Mouse (Mus musculus) testis, adult 2 months (tissue): Measurements from ENCODE around the gene Cxcl9.

ENCODE experiments used
- CTCF ChIP-seq: fragments of 200-500 bp; IDR thresholded peaks from 2 replicates; pipeline ENCODE4 v1.5.1; 2012; ENCODE audit warnings: low read depth, mild to moderate bottlenecking, inconsistent platforms, low read length, moderate library complexity; ENCODE audit not compliant: control insufficient read depth, insufficient read depth, insufficient replicate concordance
- POLR2A ChIP-seq: fragments of 200-500 bp; IDR thresholded peaks from 2 replicates; pipeline ENCODE4 v1.6.1; 2012; ENCODE audit warnings: low read depth, mild to moderate bottlenecking, inconsistent platforms, low read length, moderate library complexity; ENCODE audit not compliant: control insufficient read depth

DNA sequence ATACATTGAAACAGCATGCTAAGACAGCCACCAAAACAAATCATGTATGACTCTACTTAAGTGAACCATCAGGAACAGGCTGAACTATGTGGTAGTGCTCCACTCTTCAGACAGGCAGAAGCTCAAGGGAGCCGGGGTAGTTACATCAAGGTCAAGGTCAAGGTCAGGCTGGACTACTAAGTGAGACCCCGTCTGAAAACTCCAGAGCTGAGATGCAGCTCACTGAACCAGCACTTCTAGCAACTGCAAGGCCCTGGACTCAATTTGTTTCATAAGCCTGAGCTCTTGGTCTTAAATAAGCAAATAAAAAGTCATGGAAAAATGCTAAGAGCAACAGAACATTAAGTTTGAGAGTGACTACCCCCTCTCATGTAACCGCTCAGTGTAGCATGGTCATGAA, 23.6 kb downstream of the Cxcl9 start:
- TF ChIP-seq CTCF (no peak), POLR2A (no peak)
